Mouse (Mus musculus) C2C12 (cell line): Measurements from ENCODE around the gene Syt17. TPM values are rescaled to one million over a fixed set of nuclear protein-coding genes. Genes with fewer than 3 reads are reported as not detected.

Experiments used
- H3K27me3 ChIP-seq: one replicate; pipeline ENCODE4 v1.6.1; 2011; ENCODE audit not compliant: control insufficient read depth, insufficient read depth, insufficient read length
- H3K36me3 ChIP-seq: one replicate; pipeline ENCODE4 v1.6.1; 2011; ENCODE audit not compliant: control insufficient read depth, insufficient read depth
- H3K4me3 ChIP-seq: one replicate; pipeline ENCODE4 v1.5.1; 2011; ENCODE audit warnings: mild to moderate bottlenecking, control low read depth; ENCODE audit not compliant: poor library complexity, insufficient read depth, severe bottlenecking
- H3K79me2 ChIP-seq: one replicate; pipeline ENCODE4 v1.6.1; 2011; ENCODE audit not compliant: control insufficient read depth, insufficient read depth
- H3K79me3 ChIP-seq: one replicate; pipeline ENCODE4 v1.6.1; 2011; ENCODE audit warnings: low read depth, control low read depth
- H3ac ChIP-seq: one replicate; pipeline ENCODE3; 2011; ENCODE audit warnings: low read depth; ENCODE audit not compliant: control insufficient read depth, insufficient read length
- CEBPB ChIP-seq: IDR thresholded peaks from one replicate; pipeline ENCODE4 v1.6.1; 2011; ENCODE audit warnings: low read depth, mild to moderate bottlenecking, control low read depth, moderate library complexity
- CTCF ChIP-seq: IDR thresholded peaks from one replicate; pipeline ENCODE4 v1.5.1; 2011; ENCODE audit not compliant: control insufficient read depth, insufficient read depth, insufficient read length
- FOSL1 ChIP-seq: IDR thresholded peaks from one replicate; pipeline ENCODE4 v1.8.0; 2011; ENCODE audit warnings: mild to moderate bottlenecking, low read length; ENCODE audit not compliant: poor library complexity, insufficient read depth, severe bottlenecking
- MAX ChIP-seq: IDR thresholded peaks from one replicate; pipeline ENCODE4 v1.6.1; 2011; ENCODE audit warnings: mild to moderate bottlenecking, control low read depth
- MYOD1 ChIP-seq: IDR thresholded peaks from one replicate; pipeline ENCODE4 v1.6.1; 2011; ENCODE audit warnings: low read depth; ENCODE audit not compliant: control insufficient read depth, insufficient read length
- MYOG ChIP-seq: IDR thresholded peaks from one replicate; pipeline ENCODE4 v1.6.1; 2011; ENCODE audit not compliant: control insufficient read depth, insufficient read length; ENCODE audit errors: extremely low read depth
- USF1 ChIP-seq: IDR thresholded peaks from one replicate; pipeline ENCODE4 v1.6.1; 2011; ENCODE audit warnings: low read depth, mild to moderate bottlenecking, control low read depth, moderate library complexity
- polyA plus RNA-seq: library from polyadenylated mRNA; unstranded; fragments of >200 nt; fragmentation: generic; extraction: Trizol; gene quantifications from one replicate; pipeline ENCODE4 v1.2.1, GENCODE M21; 2012; ENCODE audit warnings: missing spikeins

Syt17 gene
- polyA plus RNA-seq, 1 experiment = 5.3 TPM

- Histone ChIP-seq H3K79me3 (no peaks in the 10 kb centered on the region), H3K79me2 (no peaks in the 10 kb centered on the region), H3ac (no peak overlapping the region), H3K36me3 (no peaks in the 10 kb centered on the region), H3K4me3 (no peak overlapping the region), H3K27me3 (no peaks in the 10 kb centered on the region)
- TF ChIP-seq CEBPB = no peak
- no peak for TF ChIP-seq MYOG
- no peak for TF ChIP-seq CTCF
- TF ChIP-seq USF1 = no peak
- TF ChIP-seq MAX = no peak
- no peak for TF ChIP-seq MYOD1
- no peak for TF ChIP-seq FOSL1
Measured at GRCm38 (mm10) chr7:118468060-118468459, 20.0 kb upstream of the Syt17 start.

- TF ChIP-seq CEBPB (no peak), MYOD1 (no peak)
- no peaks in the 10 kb centered on the region for H3K79me2 ChIP-seq
- H3K36me3 ChIP-seq = no peaks in the 10 kb centered on the region
- no peaks in the 10 kb centered on the region for H3K79me3 ChIP-seq
- no peak overlapping the region for H3K4me3 ChIP-seq
- H3K27me3 ChIP-seq = no peaks in the 10 kb centered on the region
- no peak overlapping the region for H3ac ChIP-seq
Measured at GRCm38 (mm10) chr7:118464432-118464831, 16.4 kb upstream of the Syt17 start.

DNA sequence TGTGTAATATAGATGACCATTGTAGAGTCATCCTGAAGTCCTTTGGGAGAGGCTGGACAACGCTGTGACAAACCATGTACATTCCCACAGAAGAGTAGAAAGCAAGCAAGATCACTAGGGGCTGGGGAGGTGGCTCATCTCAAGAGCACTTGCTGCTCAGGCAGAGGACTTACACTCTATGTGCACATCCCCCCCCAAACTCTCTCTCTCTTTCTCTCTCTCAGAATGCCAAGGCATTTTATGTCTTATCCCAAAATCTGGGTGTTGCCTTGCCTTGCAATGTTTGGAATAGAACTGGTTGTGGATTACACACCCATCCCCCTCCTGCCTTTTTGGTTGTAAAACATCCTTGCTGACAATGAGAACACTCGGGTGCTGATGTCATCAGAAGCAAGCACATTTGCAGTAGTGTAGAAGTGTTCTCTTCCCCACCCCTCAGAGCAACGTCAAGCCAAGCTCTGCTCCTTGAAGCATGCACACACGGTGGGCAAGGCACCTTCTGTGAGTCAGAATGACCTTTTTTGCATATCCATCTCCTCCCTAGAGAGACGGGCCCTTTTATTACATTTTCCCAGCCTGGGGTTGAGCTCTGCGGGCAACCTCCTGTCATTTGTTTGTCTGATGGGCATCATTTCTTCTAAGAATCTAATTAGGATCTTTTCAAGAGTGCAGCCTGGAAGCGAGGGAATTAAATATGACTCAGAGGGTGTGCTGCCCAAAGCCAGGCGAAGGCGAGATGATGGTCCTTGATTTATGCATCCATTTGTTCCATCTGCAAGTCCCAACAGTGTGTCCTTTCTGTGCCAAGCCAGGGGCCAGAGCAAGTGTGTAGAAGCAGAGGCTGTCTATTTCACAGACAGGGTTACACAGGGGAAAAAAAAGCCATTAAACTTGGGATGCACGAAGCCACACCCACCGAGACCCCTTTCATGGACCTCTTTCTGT lies 15.1 kb upstream of the Syt17 start:
- no peak for TF ChIP-seq MAX
- no peak for TF ChIP-seq CEBPB
- TF ChIP-seq FOSL1 = no peak
- peak; percentile 55 for TF ChIP-seq MYOD1
- TF ChIP-seq CTCF = no peak
- TF ChIP-seq USF1 = no peak
- Histone ChIP-seq H3K36me3 (no peaks in the 10 kb centered on the region), H3K27me3 (no peaks in the 10 kb centered on the region), H3ac (no peak overlapping the region), H3K79me2 (no peaks in the 10 kb centered on the region), H3K79me3 (no peaks in the 10 kb centered on the region), H3K4me3 (no peak overlapping the region)

- no peak for TF ChIP-seq MYOG
- no peak for TF ChIP-seq MAX
- no peak for TF ChIP-seq FOSL1
- no peak for TF ChIP-seq MYOD1
- TF ChIP-seq CTCF = no peak
- TF ChIP-seq CEBPB = no peak
- no peak for TF ChIP-seq USF1
- Histone ChIP-seq H3ac (no peak overlapping the region), H3K4me3 (no peak overlapping the region), H3K36me3 (no peaks in the 10 kb centered on the region), H3K27me3 (no peaks in the 10 kb centered on the region), H3K79me3 (no peaks in the 10 kb centered on the region), H3K79me2 (no peaks in the 10 kb centered on the region)
Measured at GRCm38 (mm10) chr7:118461400-118462136, 13.5 kb upstream of the Syt17 start.

GRCm38 (mm10) chr7:118453722-118454121 lies 5.7 kb upstream of the Syt17 start:
- Histone ChIP-seq H3K79me2 (no peaks in the 10 kb centered on the region), H3K79me3 (no peaks in the 10 kb centered on the region), H3ac (no peak overlapping the region), H3K4me3 (no peak overlapping the region), H3K27me3 (no peaks in the 10 kb centered on the region), H3K36me3 (no peaks in the 10 kb centered on the region)
- TF ChIP-seq MAX (no peak), FOSL1 (no peak), CEBPB (no peak), MYOG (no peak), MYOD1 (no peak), CTCF (no peak), USF1 (no peak)
